Comparison of ENCODE assay signal across 12 mouse cellular contexts in the genomic region with DNA sequence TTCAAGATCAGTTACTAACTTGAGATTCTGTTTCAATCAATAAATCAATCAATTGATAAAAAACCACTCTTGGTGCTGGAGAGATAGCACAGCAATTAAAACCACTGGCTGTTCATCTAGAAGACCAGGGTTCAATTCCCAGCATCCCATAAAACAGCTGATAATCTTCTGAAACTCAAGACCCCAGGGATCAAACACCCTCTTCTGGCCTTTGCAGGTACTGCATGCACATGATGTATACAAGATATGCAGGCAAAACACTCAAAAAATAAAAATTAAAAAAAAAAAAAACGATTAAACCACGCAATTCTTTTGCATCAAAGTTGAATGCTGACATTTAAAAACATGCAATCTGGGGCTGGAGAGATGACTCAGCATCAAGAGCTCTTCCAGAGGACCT. TPM values are rescaled to one million over a fixed set of nuclear protein-coding genes. Genes with fewer than 3 reads are reported as not detected.
DNase-seq lines count a peak whose midpoint lies in the region; ATAC-seq and TF ChIP-seq lines count a peak whose summit lies in the region.
"Had no signal": no experiment of that assay in that cellular context is flagged by ENCODE, and none has a peak within 500 bp of the region (broad histone marks: within the 10 kb centered on the region; RNA-seq: fewer than 3 reads in every experiment).

No protein-coding gene starts in this region.

- H3K4me2 ChIP-seq in liver, embryonic 13.5 days: peak overlapping the region; percentile 96

- ATAC-seq in liver, embryonic 13.5 days (ENCODE audit: low read depth): no peak

- H3K4me3 ChIP-seq in kidney, adult 2 months (ENCODE audit: insufficient read depth, low read depth, low read length): no peak overlapping the region
- H3K4me3 ChIP-seq in liver, embryonic 13.5 days (replicated peaks): peak overlapping the region; percentile 86
- H3K4me3 ChIP-seq in limb, embryonic 10.5 days: no peak overlapping the region
- H3K4me3 ChIP-seq: embryonic facial prominence, embryonic 13.5 days had no signal

- DNase-seq in cerebellum, postnatal 10 days: peak; percentile 31 to 51
- no peak for DNase-seq in cerebellum, adult 8-10 months
- peak; percentile 27 for DNase-seq in kidney, postnatal 10 days
- DNase-seq in kidney, adult 2 months: no peak
- DNase-seq in 416B (ENCODE audit: low read depth): peak; percentile 32
- DNase-seq in liver, embryonic 13.5 days: no peak
- no peak for DNase-seq in layer of hippocampus, postnatal 25 days (ENCODE audit: extremely low spot score in 1 of 2, low spot score in 1 of 2)
- no peak for DNase-seq in limb, embryonic 10.5 days (ENCODE audit: low spot score)
- DNase-seq: kidney, adult 9 months; left cerebral cortex, postnatal 4 days; spleen, adult 18-20 months had no signal

- no peaks in the 10 kb centered on the region for H3K4me1 ChIP-seq in kidney, adult 2 months (ENCODE audit: control insufficient read depth, insufficient read depth, low read length)
- peaks cover 41% of the 10 kb centered on the region for H3K4me1 ChIP-seq in liver, embryonic 13.5 days (replicated peaks)
- peaks cover 9% of the 10 kb centered on the region for H3K4me1 ChIP-seq in limb, embryonic 10.5 days

- WGBS in kidney, adult 2 months: 95% methylated on average over 2 of the region's 2 CpGs
- 95% methylated on average over 2 of the region's 2 CpGs for WGBS in liver, embryonic 13.5 days (ENCODE audit: insufficient replicate concordance)
- WGBS in limb, embryonic 10.5 days: 90% methylated on average over 2 of the region's 2 CpGs

- H3K27me3 ChIP-seq in kidney, adult 2 months (replicated peaks; ENCODE audit: control insufficient read depth, insufficient read depth, low read length): no peaks in the 10 kb centered on the region
- H3K27me3 ChIP-seq in liver, embryonic 13.5 days: no peaks in the 10 kb centered on the region
- no peaks in the 10 kb centered on the region for H3K27me3 ChIP-seq in limb, embryonic 10.5 days (ENCODE audit: low read depth, poor library complexity, severe bottlenecking)
- H3K27me3 ChIP-seq: embryonic facial prominence, embryonic 13.5 days had no signal

- peaks cover 6% of the 10 kb centered on the region; the same call in 1 of the 2 replicates for H3K9me3 ChIP-seq in liver, embryonic 13.5 days (replicated peaks)
- no peaks in the 10 kb centered on the region for H3K9me3 ChIP-seq in limb, embryonic 10.5 days (replicated peaks)
- H3K9me3 ChIP-seq: embryonic facial prominence, embryonic 13.5 days had no signal

- H3K9ac ChIP-seq in liver, embryonic 13.5 days: no peak overlapping the region
- H3K9ac ChIP-seq: embryonic facial prominence, embryonic 13.5 days had no signal

- TF ChIP-seq POLR2A in kidney, adult 2 months (IDR thresholded peaks at IDR 0.05; ENCODE audit: low read depth, low read length): no peak

- H3K27ac ChIP-seq in kidney, adult 2 months (ENCODE audit: insufficient read depth, low read depth, low read length): no peak overlapping the region
- no peak overlapping the region for H3K27ac ChIP-seq in liver, embryonic 13.5 days
- no peak overlapping the region for H3K27ac ChIP-seq in limb, embryonic 10.5 days
- H3K27ac ChIP-seq: embryonic facial prominence, embryonic 13.5 days had no signal

- H3K36me3 ChIP-seq in kidney, adult 2 months (ENCODE audit: control insufficient read depth, insufficient read depth, low read length): no peaks in the 10 kb centered on the region
- H3K36me3 ChIP-seq in liver, embryonic 13.5 days: peaks cover 59% of the 10 kb centered on the region
- peaks cover 56% of the 10 kb centered on the region for H3K36me3 ChIP-seq in limb, embryonic 10.5 days

- no peak for TF ChIP-seq CTCF in kidney, adult 2 months (conservative IDR thresholded peaks at IDR 0.05; ENCODE audit: insufficient read depth, insufficient read length, low read depth, low read length)

RNA-seq across cellular contexts. Expression of a gene that starts 2.6 kb away (rescaled TPM):
- polyA plus RNA-seq in kidney, adult 2 months (2012; rRNA removed): 0.56 and 0.61 TPM in 2 replicates
- 69.1 and 89.8 TPM in 2 replicates for polyA plus RNA-seq in liver, embryonic 13.5 days (2015; fragmentation: Nextera tagmentation; extraction: Ambion mirVana)
- total RNA-seq in layer of hippocampus, postnatal 25 days (2021): 1 to 10 TPM; 4.1 to 6.6 TPM
- 117 and 120 TPM in 2 replicates for polyA plus RNA-seq in limb, embryonic 10.5 days (2016; fragmentation: Nextera tagmentation; extraction: Ambion mirVana)

RNA-seq across cellular contexts. Expression of a gene that starts 28.0 kb away (rescaled TPM):
- 4.6 and 5.2 TPM in 2 replicates for polyA plus RNA-seq in kidney, adult 2 months (2012; rRNA removed)
- polyA plus RNA-seq in liver, embryonic 13.5 days (2015; fragmentation: Nextera tagmentation; extraction: Ambion mirVana): 10.8 and 11.6 TPM in 2 replicates
- total RNA-seq in layer of hippocampus, postnatal 25 days (2021): 10 to 100 TPM in 1 of 2 experiments, 1 to 10 TPM in 1; 8.4 to 10.0 TPM
- polyA plus RNA-seq in limb, embryonic 10.5 days (2016; fragmentation: Nextera tagmentation; extraction: Ambion mirVana): 24.1 and 24.5 TPM in 2 replicates

RNA-seq across cellular contexts. Expression of a gene that starts 39.3 kb away (rescaled TPM):
- 0.72 and 1.2 TPM in 2 replicates for polyA plus RNA-seq in kidney, adult 2 months (2012; rRNA removed)
- 1.00 and 1.4 TPM in 2 replicates for polyA plus RNA-seq in liver, embryonic 13.5 days (2015; fragmentation: Nextera tagmentation; extraction: Ambion mirVana)
- total RNA-seq in layer of hippocampus, postnatal 25 days (2021): 10 to 100 TPM; 10.8 to 11.0 TPM
- polyA plus RNA-seq in limb, embryonic 10.5 days (2016; fragmentation: Nextera tagmentation; extraction: Ambion mirVana): 6.7 and 10.7 TPM in 2 replicates

RNA-seq across cellular contexts. Expression of a gene that starts 43.3 kb away (rescaled TPM):
- 14.4 and 15.0 TPM in 2 replicates for polyA plus RNA-seq in kidney, adult 2 months (2012; rRNA removed)
- polyA plus RNA-seq in liver, embryonic 13.5 days (2015; fragmentation: Nextera tagmentation; extraction: Ambion mirVana): 6.9 and 7.5 TPM in 2 replicates
- total RNA-seq in layer of hippocampus, postnatal 25 days (2021): 10 to 100 TPM; 60.1 to 64.2 TPM
- polyA plus RNA-seq in limb, embryonic 10.5 days (2016; fragmentation: Nextera tagmentation; extraction: Ambion mirVana): 3.9 and 8.7 TPM in 2 replicates

Comparison
In these comparisons a context has a peak if more than half of its experiments do, and no peak if none do; other contexts are left out.
1. DNase-seq: peak in cerebellum, postnatal 10 days (2 of 2), kidney, postnatal 10 days (single experiment) and 416B (single experiment); none in cerebellum, adult 8-10 months (single experiment), kidney, adult 2 months (single experiment), liver, embryonic 13.5 days (single experiment), layer of hippocampus, postnatal 25 days (0 of 2) and limb, embryonic 10.5 days (single experiment).
2. RNA of a gene that starts 2.6 kb away (polyA plus RNA-seq): 117 to 120 TPM in limb, embryonic 10.5 days and 69.1 to 89.8 TPM in liver, embryonic 13.5 days; 0.56 to 0.61 TPM in kidney, adult 2 months; every median in the first group is over 10 times any median in the second.